Mouse (Mus musculus) limb, embryonic 14.5 days (tissue): Measurements from ENCODE around the gene Sugp2. TPM values are rescaled to one million over a fixed set of nuclear protein-coding genes. Genes with fewer than 3 reads are reported as not detected.

Source experiments
- ATAC-seq: fragments of 200-750 bp; cut with Nextera tagmentation; 2 replicates; pipeline ENCODE4 v1.8.0; 2017; ENCODE audit warnings: low read depth, moderate number of reproducible peaks, moderate TSS enrichment; ENCODE audit not compliant: low FRiP score
- DNase-seq: peaks from one replicate; pipeline ENCODE4 v3.0.0-alpha.2; 2015; ENCODE audit warnings: low spot score
- H3K27ac ChIP-seq: fragments of 300-500 bp; sonication (generic); replicated peaks from 2 replicates; pipeline ENCODE4 v1.5.1; 2014; ENCODE audit warnings: low read depth, mild to moderate bottlenecking, low read length, moderate library complexity, mixed read lengths
- H3K27me3 ChIP-seq: fragments of 300-500 bp; sonication (generic); 2 replicates; pipeline ENCODE4 v1.6.1; 2014; ENCODE audit warnings: low read length, mixed read lengths; ENCODE audit not compliant: control insufficient read depth, insufficient read depth
- H3K36me3 ChIP-seq: fragments of 300-500 bp; sonication (generic); 2 replicates; pipeline ENCODE4 v1.6.1; 2014; ENCODE audit warnings: mild to moderate bottlenecking, low read length, moderate library complexity, mixed read lengths; ENCODE audit not compliant: control insufficient read depth, insufficient read depth
- H3K4me1 ChIP-seq: fragments of 300-500 bp; sonication (generic); 2 replicates; pipeline ENCODE4 v1.6.1; 2014; ENCODE audit warnings: antibody characterized with exemption, low read length, mixed read lengths; ENCODE audit not compliant: control insufficient read depth, insufficient read depth
- H3K4me2 ChIP-seq: fragments of 300-500 bp; sonication (generic); replicated peaks from 2 replicates; pipeline ENCODE4 v1.6.1; 2014; ENCODE audit warnings: low read depth, mild to moderate bottlenecking, low read length, moderate library complexity; ENCODE audit not compliant: severe bottlenecking
- H3K4me3 ChIP-seq: fragments of 300-500 bp; sonication (generic); replicated peaks from 2 replicates; pipeline ENCODE4 v1.5.1; 2014; ENCODE audit warnings: low read length
- H3K9ac ChIP-seq: fragments of 300-500 bp; sonication (generic); 2 replicates; pipeline ENCODE4 v1.6.1; 2014; ENCODE audit warnings: mild to moderate bottlenecking, low read depth, low read length, moderate library complexity; ENCODE audit not compliant: severe bottlenecking
- H3K9me3 ChIP-seq: fragments of 300-500 bp; sonication (generic); 2 replicates; pipeline ENCODE4 v1.6.1; 2016; ENCODE audit warnings: low read length; ENCODE audit not compliant: control insufficient read depth
- POLR2A ChIP-seq: fragments of 200-500 bp; IDR thresholded peaks from 2 replicates; pipeline ENCODE4 v1.8.0; 2012; ENCODE audit warnings: inconsistent platforms, mild to moderate bottlenecking, moderate library complexity, borderline replicate concordance; ENCODE audit not compliant: insufficient read depth, insufficient read length; ENCODE audit errors: extremely low read depth
- WGBS: fragments of 180-500 bp; shearing (Covaris S2); extraction: QIAGEN DNeasy Blood & Tissue Kit; methylation state at CpG from one replicate; pipeline ENCODE4 v1.1.7; 2014; 5-methylcytosine and 5-hydroxymethylcytosine counted together
- polyA plus RNA-seq, 2 experiments: library from polyadenylated mRNA; depleted of rRNA in 1 of 2; stranded (reverse) in 1 of 2; unstranded in 1 of 2; fragments of >200 nt; fragmentation: Nextera tagmentation in 1 of 2; extraction: Ambion mirVana in 1 of 2; gene quantifications; 2 replicates each; pipeline versions ENCODE4 v1.2.1 to v1.2.3; 2012 to 2014

Gene Sugp2
- polyA plus RNA-seq (2012; rRNA removed): 78.7 and 84.4 TPM in 2 replicates
- 30.6 and 33.8 TPM in 2 replicates for polyA plus RNA-seq (2014; fragmentation: Nextera tagmentation; extraction: Ambion mirVana)

- peaks cover 40% of the 10 kb centered on the region for H3K36me3 ChIP-seq
- peak within 1 kb of the TSS; percentile 78 for H3K4me3 ChIP-seq
- under 1% methylated on average over 57 of the region's 67 CpGs for WGBS
- peak within 1 kb of the TSS; percentile 90 for H3K4me2 ChIP-seq
- TF ChIP-seq POLR2A: peak; percentile 94; the same call in 1 of the 2 replicates
- peak within 1 kb of the TSS; percentile 84 for H3K9ac ChIP-seq
- DNase-seq: peak; percentile 97
- H3K27ac ChIP-seq: peak within 1 kb of the TSS; percentile 93
- no peaks in the 10 kb centered on the region for H3K9me3 ChIP-seq
- H3K4me1 ChIP-seq: peaks cover 12% of the 10 kb centered on the region
- no peaks in the 10 kb centered on the region for H3K27me3 ChIP-seq
- peak; percentile 97 for ATAC-seq
These were observed at the start of gene Sugp2, which contains the start of gene Armc6 for GRCm38 (mm10) chr8:70234080-70234780. Sugp2 (plus strand) TSS chr8:70234226. Armc6 (minus strand) TSS chr8:70234466.

- ATAC-seq (no peak), DNase-seq (no peak)
- H3K27ac ChIP-seq: no peak overlapping the region
- no peak overlapping the region for H3K4me3 ChIP-seq
- peaks cover 4% of the 10 kb centered on the region; the same call in 1 of the 2 replicates for H3K36me3 ChIP-seq
- no peaks in the 10 kb centered on the region for H3K27me3 ChIP-seq
- 59% methylated on average over 7 of the region's 7 CpGs for WGBS
- H3K4me2 ChIP-seq: no peak overlapping the region
- no peaks in the 10 kb centered on the region for H3K4me1 ChIP-seq
- no peak for TF ChIP-seq POLR2A
- H3K9ac ChIP-seq: no peak overlapping the region
- H3K9me3 ChIP-seq: no peaks in the 10 kb centered on the region
These were observed 45.3 kb upstream of the Sugp2 start for GRCm38 (mm10) chr8:70188707-70189106.

GRCm38 (mm10) chr8:70193238-70193637 is 40.8 kb upstream of the Sugp2 start:
- H3K27ac ChIP-seq: no peak overlapping the region
- no peaks in the 10 kb centered on the region for H3K27me3 ChIP-seq
- peaks cover 4% of the 10 kb centered on the region; the same call in 1 of the 2 replicates for H3K36me3 ChIP-seq
- no peak for DNase-seq
- 71% methylated on average over 5 of the region's 5 CpGs for WGBS
- no peak overlapping the region for H3K4me2 ChIP-seq
- no peaks in the 10 kb centered on the region for H3K9me3 ChIP-seq
- ATAC-seq: no peak
- no peaks in the 10 kb centered on the region for H3K4me1 ChIP-seq
- TF ChIP-seq POLR2A: no peak
- no peak overlapping the region for H3K9ac ChIP-seq
- H3K4me3 ChIP-seq: no peak overlapping the region

- no peak overlapping the region for H3K9ac ChIP-seq
- H3K36me3 ChIP-seq: peaks cover 4% of the 10 kb centered on the region; the same call in 1 of the 2 replicates
- ATAC-seq (no peak), DNase-seq (no peak)
- no peak for TF ChIP-seq POLR2A
- H3K4me2 ChIP-seq: no peak overlapping the region
- H3K9me3 ChIP-seq: no peaks in the 10 kb centered on the region
- no peak overlapping the region for H3K27ac ChIP-seq
- no peaks in the 10 kb centered on the region for H3K27me3 ChIP-seq
- no peaks in the 10 kb centered on the region for H3K4me1 ChIP-seq
- H3K4me3 ChIP-seq: no peak overlapping the region
- 86% methylated on average over 3 of the region's 3 CpGs for WGBS
These were observed 39.8 kb upstream of the Sugp2 start for GRCm38 (mm10) chr8:70194191-70194590.

- Histone ChIP-seq H3K4me1 (no peaks in the 10 kb centered on the region), H3K27ac (no peak overlapping the region), H3K4me2 (no peak overlapping the region), H3K9ac (no peak overlapping the region), H3K36me3 (peaks cover 4% of the 10 kb centered on the region; the same call in 1 of the 2 replicates), H3K9me3 (no peaks in the 10 kb centered on the region), H3K27me3 (no peaks in the 10 kb centered on the region), H3K4me3 (no peak overlapping the region)
- DNase-seq (no peak), ATAC-seq (no peak)
- TF ChIP-seq POLR2A: no peak
- 68% methylated on average over 2 of the region's 2 CpGs for WGBS
These were observed 38.3 kb upstream of the Sugp2 start for GRCm38 (mm10) chr8:70195762-70196161.

- Histone ChIP-seq H3K9me3 (no peaks in the 10 kb centered on the region), H3K4me3 (no peak overlapping the region), H3K4me2 (no peak overlapping the region), H3K27ac (no peak overlapping the region), H3K9ac (no peak overlapping the region), H3K4me1 (no peaks in the 10 kb centered on the region), H3K36me3 (no peaks in the 10 kb centered on the region), H3K27me3 (no peaks in the 10 kb centered on the region)
- ATAC-seq (no peak), DNase-seq (no peak)
- 54% methylated on average over 7 of the region's 7 CpGs for WGBS
- no peak for TF ChIP-seq POLR2A
These were observed 36.4 kb upstream of the Sugp2 start for GRCm38 (mm10) chr8:70197603-70198002.
